Mouse (Mus musculus): ENCODE measurements at regions not wholly inside any gene's neighbourhood (a gene's known extent, or its start where the extent isn't known, plus 50 kb on each side); places are given as distances from the start of the nearest gene placed in this dataset.

DNA sequence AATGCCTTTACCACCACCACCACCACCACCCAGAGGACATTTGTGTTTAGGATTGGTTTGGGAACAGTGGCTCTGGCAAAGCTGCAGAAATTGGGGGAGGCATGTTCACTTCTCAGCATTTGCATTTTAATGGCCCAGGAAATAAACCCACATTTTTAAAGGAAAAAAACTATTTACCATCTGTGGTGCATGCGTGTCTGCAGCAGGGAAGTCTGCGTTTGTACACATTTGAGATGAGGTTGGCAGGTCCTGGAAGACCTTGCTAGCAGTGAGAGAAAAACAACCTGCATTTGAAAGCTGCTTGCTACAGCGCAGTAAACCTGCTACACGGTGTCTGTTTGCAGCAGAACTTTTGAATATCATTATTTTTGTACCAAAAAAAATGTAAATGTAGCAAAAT, 100.1 kb upstream of the Nampt start:
- DNase-seq (ENCODE audit: inconsistent age in 2 of 2, low spot score in 1 of 2) = no peak

DNA sequence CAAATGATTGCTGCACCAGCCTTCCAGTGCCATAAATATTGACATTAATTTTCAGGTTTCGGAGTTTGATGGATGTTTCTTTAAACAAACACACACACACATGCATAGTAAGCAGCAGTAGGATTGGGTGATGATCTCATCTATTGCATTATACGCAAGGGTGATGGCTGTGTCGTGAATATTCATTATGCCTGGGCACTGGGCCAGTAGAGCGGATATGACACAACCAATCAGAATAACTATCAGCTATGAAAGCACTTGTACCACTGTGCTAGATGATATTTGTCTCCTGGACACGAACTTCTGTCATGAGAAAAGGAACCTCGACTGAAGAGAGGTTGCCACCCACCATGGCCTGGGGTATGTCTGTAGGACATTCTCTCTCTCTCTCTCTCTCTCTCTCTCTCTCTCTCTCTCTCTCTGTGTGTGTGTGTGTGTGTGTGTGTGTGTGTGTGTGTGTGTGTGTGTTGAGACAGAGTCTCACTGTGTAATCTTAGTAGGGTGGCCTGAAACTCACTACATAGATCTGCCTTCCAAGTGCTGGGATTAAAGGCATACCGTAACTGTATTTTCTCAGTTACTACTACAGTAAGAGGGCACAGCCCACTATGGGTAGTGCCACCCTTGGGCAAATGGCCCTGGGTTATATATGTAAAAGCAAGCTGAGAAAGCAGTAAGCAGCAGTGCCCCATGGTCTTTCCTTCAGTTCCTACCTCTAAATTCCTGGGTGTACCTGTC, 94.7 kb upstream of the Nampt start:
- peak; percentile 9 to 82 for DNase-seq (ENCODE audit: inconsistent age in 2 of 2, low spot score in 1 of 2)

DNA sequence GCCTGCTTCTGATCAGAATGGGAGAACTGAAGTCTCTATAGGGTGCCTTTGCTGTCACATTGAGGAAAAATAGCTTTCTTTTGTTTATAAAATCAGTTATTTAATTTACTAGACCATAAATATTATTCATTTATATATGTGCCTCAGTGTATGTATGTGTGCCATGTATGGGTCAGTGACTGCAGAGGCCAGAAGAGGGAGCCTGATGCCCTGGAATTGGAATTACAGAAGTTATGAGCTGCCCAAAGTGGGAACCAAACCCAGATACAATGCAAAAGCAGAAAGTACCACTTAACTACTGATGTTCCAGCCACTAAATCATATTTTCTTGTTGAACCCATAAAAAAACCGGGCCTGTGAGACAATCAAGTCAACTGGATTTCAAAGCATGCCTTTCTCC, 91.8 kb upstream of the Nampt start:
- DNase-seq (ENCODE audit: inconsistent age in 2 of 2, low spot score in 1 of 2) = no peak

DNA sequence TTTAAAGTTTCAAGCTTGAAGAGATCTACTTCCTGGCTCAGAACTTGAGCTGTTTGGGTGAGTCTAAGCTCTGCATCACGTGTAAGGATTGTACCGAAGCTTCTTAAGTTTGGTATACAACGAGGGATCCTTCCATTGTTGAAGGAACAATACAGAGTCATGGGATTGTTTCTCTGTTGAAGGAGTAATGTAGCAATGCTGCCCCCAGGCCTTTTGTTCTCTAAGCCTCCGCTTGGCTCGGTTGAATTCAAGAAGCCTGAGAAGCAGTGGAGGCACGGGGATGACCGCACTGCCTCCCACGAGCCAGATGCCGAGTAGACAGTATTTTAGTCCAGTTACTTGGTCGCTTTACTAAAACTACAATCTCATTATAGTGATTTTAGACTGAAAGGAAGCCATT, 90.9 kb upstream of the Nampt start:
- DNase-seq (ENCODE audit: inconsistent age in 2 of 2, low spot score in 1 of 2) = peak in 1 of 2 experiments; percentile 12

DNA sequence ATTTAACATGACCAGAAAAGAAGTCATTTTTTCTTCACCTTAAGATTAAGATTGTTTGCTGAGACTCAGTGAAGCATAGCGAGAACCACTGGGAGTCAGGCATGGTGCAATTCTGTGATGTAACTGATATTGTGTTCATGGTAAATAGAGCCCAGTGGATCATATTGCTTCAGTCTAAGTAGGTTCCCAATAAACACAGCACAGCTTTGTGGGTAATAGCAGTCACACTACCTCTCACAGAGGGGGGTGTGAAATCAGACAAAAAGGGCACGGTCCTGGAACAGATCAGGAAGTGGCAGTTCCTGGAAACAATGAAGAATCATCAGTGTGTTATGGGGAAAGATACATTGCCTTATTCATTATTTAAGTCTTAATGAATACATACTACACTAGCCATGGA, 84.1 kb upstream of the Nampt start:
- DNase-seq (ENCODE audit: inconsistent age in 2 of 2, low spot score in 1 of 2) = no peak

DNA sequence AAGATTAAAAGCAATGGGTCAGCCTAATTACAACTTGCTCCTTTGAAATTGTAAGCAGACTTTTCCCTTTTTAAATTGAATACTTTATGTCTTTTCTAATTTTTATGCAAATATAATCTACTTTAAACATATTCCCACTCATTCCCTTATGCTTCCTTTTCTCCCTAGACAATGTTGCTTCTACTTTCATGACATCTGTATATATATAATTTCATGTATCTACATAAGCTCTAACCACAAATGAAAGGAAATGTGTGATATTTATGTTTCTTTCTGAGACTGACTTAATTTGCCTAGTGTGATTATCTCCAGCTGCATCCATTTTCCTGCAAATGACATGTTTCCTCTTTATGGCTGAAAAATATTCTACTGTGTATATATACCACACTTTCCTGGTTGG, 77.9 kb upstream of the Nampt start:
- DNase-seq (ENCODE audit: inconsistent age in 2 of 2, low spot score in 1 of 2) = no peak

DNA sequence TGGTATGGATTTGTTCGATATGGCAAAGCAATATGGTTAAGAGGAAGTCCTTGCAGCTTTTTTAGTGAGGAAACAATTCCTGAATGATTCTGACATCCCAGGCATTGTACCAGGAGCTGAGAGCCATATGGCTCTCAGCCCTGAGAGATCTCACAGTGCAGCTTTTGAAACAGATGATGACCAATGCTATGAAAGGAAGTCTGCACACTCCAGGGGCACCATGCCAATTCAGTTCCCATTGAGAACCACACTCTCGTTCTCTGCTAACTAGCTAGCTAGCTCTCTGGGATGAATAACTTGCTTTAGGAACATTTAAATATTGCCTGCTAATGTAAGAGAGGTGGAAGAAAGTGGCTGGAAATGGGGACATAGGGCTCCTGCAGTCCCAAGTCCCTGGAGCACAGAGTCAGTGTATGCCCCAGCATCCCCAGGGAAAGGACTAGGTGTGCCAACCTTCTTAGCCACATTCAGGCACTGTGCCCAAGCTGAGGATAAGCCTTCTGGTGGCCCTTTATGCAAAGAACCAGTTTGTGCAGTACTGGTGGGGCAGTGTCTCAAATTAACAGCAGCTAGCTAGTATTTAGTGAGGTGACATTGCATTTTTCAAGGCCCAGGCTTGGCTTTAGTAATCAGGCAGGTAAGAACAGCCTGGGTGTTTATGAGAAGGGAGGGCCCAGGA, 61.8 kb upstream of the Nampt start:
- DNase-seq (ENCODE audit: inconsistent age in 2 of 2, low spot score in 1 of 2) = peak in 1 of 2 experiments; percentile 32

DNA sequence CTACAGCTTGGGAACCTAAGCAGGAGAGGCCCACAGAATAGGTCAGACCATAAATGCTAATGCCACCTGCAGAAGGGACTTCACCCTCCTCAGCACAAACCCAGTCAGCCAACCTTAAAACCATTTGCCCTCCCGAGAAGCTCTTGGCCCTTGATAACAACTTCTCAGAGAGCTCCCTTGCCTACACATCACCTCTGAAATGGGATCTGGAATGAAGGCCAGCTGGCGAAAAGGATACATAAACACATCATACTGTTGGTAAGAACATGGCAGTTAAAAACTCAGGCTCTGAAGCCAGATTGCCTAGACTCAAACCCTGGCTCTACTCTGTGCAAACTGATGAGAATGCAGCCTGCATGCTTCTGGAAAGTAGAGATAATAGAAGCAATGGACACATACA, 61.2 kb upstream of the Nampt start:
- no peak for DNase-seq (ENCODE audit: inconsistent age in 2 of 2, low spot score in 1 of 2)

DNA sequence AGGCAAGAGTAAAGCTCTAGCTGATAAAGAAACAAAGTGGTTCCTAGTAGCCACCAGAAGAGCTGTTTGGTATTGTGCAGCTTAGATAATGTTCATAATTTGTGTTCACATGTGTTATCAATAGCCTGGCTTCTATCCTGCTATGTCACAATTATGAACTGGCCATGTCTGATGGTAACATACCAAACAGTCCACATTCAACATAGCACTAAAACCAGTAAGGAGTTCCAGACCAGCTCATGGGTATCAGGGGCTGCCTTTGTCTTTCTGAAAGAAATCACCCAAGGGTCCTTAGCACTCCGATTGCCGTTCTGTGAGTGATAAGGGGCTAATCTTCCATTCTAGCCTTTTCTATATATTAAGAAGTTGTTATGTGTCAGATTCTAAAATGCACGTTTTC, 58.7 kb upstream of the Nampt start:
- no peak for DNase-seq (ENCODE audit: inconsistent age in 2 of 2, low spot score in 1 of 2)

DNA sequence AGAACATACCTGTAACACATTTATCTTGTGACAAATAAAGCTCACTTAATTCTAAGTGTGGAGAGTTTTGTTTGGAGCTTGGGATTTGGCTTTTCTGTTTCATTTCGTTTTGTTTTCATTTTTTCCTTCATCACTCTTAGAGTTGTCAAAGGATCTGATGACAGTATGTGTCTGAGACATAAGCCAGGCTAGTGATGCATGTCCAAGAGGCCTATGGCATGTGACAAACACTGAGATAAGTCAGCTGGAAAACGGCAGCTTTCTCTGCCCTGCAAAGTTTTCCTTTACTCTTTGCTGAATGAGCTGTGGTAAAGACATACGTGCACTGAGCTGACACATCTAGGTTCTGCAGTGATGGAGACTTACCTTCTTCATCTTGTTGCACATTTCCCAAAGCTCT, 58.3 kb upstream of the Nampt start:
- DNase-seq (ENCODE audit: inconsistent age in 2 of 2, low spot score in 1 of 2) = no peak

DNA sequence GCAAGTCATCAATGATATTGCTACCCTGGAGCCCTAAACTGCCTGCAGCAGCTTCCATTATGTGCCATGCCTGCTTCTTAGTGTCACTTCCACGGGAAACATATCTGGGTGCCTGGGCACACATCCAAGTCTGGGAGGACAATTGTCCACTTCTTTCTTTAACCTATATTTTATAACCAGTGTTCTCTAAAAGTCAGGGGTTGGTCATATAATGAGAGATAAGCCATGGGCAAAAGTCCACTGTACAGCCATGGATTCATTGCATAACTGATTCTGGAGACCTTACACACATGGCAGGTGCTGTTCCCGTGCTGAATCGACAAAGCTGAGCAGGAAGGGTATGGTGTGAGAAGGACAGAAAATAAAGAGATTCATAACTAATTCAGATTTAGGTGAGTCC, 55.1 kb upstream of the Nampt start:
- DNase-seq (ENCODE audit: inconsistent age in 2 of 2, low spot score in 1 of 2) = no peak

DNA sequence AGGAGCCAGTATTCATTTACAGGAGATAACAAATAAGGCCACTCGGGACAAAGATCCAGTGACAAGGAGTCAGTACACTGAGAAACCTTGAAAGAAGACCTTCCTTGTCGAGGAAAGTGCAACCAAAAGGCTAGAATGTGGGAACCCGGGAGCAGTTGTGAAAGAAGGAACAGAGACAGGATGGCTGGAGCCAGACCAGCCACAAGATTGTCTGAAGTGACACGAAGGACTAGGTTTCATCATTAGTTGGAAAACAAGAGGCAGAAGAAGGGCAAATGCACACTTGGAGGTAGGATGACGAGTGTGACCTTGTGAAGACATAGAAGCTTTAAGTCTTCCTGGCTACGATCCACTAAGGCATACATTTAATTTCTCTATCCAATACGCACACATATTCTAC, 54.6 kb upstream of the Nampt start:
- no peak for DNase-seq (ENCODE audit: inconsistent age in 2 of 2, low spot score in 1 of 2)

DNA sequence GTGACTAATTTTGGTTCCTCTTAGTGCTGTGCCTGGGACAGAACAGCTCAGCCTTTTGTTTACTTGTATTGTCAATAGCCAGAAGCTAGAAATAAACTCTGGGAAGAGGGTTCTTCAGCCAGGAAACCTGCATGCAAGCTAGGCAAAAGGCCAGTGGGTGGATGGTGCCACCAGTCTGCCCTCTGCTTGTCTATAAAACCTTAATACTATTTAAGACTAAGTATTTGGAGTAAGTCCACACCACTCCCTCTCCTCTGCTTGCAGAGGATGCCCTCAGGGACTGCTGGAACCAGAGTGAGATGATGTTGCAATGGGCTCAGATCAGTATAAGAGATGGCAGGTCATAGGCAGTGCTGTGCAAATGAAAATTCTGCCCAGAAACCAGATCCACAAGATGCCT, 53.5 kb upstream of the Nampt start:
- peak; percentile 8 to 60 for DNase-seq (ENCODE audit: inconsistent age in 2 of 2, low spot score in 1 of 2)

DNA sequence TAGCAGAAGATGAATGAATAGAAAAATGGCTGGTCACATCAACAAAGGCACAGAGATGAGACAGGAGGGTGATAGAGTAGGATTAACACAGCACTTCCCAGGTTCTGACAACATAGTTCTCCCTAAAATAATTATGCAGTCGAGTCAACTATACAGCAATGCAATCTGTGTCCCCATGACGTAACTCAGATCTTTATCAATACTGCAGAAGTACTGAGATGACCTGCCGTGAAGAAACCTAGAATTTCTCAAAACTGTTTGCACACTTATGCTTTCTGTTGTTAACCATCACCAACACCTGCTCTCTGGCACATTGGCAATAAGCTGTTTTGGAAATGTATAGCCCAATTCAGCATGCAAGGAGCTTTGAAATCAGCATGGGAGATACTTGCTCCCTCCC, 52.8 kb upstream of the Nampt start:
- DNase-seq (ENCODE audit: inconsistent age in 2 of 2, low spot score in 1 of 2) = no peak

DNA sequence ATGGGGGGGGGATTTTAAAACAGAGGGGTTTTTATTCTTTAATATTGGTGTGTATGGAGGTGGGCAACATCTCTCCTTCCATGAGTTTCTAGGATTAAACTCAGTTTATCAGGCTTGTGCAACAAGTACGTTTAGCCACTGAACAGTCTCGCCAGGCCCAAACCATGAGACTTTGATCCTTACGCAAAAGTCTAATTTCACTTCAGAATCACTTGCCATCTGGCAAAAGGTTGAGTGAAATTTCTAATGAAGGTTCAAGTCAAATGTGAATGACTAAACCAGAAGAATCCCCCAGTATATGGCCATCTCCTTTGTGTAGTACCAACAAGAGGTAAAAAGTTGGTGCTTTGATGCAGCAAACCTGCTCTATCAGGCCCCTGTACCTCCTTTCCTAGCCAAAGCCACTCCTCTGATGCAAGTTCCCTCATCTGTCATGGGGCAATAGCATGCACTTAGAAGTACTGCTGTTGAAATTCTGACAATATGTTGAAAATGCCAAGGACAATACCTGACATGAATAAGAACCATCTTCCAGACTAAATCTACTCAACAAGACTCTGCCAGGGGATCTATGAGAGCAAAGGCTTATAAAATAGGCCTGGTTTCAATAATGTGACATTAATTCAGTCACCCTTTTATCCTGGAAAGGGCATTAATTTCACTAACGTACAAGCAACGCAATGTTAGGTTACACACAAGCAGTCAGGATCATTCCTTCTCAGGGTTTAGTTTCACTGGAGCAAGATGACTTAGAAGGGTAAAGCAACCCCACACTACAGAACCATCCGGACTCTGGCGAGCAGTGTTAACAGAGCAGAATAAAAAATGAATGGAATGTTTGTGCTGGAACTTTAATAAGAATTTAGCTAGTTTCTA, 51.9 kb upstream of the Nampt start:
- peak in 1 of 2 experiments; percentile 77 for DNase-seq (ENCODE audit: inconsistent age in 2 of 2, low spot score in 1 of 2)

DNA sequence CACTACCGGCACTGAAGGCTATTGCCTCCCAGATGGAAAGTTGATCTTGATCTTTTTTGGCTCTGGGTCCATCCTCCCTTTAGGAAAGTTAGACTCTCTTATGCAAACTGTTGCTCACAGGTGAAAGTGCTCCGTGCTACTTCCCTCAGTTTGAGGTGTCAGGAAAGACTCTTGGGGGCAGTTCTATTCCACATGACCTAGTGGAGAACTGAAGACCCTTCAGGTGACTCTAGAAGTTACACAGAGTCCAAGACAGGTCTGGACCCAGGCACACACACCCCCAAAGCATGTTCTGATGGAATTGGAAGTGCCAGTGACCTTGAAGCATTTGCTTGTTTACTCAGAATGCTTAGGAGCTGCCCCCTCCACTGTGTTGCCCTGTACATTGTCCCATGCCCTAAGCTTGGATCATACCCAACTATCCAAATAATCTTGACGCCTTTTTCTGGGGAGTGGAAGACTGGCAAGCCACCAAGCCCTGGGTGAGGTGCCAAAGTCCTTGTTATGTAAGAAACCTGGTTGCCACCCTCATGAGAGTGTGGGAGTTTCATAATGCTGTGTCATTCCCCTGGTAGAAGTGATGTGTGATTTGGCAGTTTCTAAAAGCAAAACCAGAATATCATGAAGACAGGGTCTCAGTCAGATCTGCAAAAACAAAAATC, 51.1 kb upstream of the Nampt start:
- peak; percentile 12 to 80 for DNase-seq (ENCODE audit: inconsistent age in 2 of 2, low spot score in 1 of 2)

DNA sequence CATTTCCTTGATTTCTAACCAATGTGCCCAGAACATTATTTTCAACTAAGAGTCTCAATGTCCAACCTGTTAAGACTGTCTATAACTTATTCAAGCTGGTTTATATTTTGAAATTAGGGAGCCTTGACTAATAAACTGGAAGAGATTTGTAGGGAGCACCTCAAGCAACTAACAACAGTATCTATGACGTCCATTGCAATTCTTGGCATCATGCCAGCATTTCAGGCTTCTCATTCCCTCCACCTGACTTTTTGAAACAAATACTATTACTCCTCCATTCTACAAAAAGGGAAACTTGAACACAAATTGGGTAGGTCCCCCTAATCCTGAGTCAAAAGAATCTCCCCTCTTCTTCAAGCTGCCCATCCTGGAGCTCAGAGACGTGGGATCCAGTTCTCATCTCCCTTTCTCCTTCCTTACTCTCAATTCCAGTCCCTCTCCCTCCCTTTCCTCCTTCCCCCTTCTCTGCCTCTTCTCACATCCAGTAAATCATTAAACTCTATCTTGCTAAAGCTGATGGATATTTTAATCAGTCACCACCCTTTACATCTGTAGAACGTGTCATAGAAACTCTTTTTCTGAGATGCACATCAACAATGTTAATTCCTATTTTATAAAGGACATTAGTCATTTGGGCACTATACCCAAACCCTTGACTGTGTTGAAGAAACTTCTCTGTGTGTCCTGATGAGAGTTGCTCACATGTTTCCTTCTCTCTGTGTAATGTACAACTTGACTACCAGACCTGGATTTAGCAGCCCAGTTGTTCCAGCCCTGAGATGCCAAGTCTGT, 50.4 kb upstream of the Nampt start:
- DNase-seq (ENCODE audit: inconsistent age in 2 of 2, low spot score in 1 of 2) = peak in 1 of 2 experiments; percentile 48

All from adrenal gland, adult (tissue).